Mouse (Mus musculus) WW6 (cell line): ENCODE results near the gene Il1rap.

ENCODE experiments used
- DNase-seq: peaks from one replicate; pipeline ENCODE4 v3.0.0-alpha.2; 2013; ENCODE audit warnings: low read depth, low spot score

The Il1rap gene

GRCm38 (mm10) chr16:26581048-26581912, at the start of gene Il1rap:
Gene Il1rap, plus strand, starts transcription at chr16:26581704.
- DNase-seq, result peak; percentile 62

GRCm38 (mm10) chr16:26532287-26532686, 49.2 kb upstream of the Il1rap start:
- DNase-seq, result no peak

- no peak for DNase-seq
These were observed 35.2 kb upstream of the Il1rap start for GRCm38 (mm10) chr16:26546170-26546878.

- DNase-seq, result no peak
These were observed 34.7 kb upstream of the Il1rap start for GRCm38 (mm10) chr16:26546879-26547206.

- no peak for DNase-seq
These were observed 32.3 kb upstream of the Il1rap start for GRCm38 (mm10) chr16:26549221-26549620.

GRCm38 (mm10) chr16:26552234-26552633, 29.3 kb upstream of the Il1rap start:
- DNase-seq, result no peak

- no peak for DNase-seq
These were observed 22.7 kb upstream of the Il1rap start for GRCm38 (mm10) chr16:26558797-26559196.

GRCm38 (mm10) chr16:26561743-26562142, 19.8 kb upstream of the Il1rap start:
- DNase-seq, result no peak

- DNase-seq, result no peak
These were observed 18.7 kb upstream of the Il1rap start for GRCm38 (mm10) chr16:26562771-26563170.

GRCm38 (mm10) chr16:26569387-26569978, 12.0 kb upstream of the Il1rap start:
- DNase-seq, result no peak

- no peak for DNase-seq
These were observed 9.7 kb upstream of the Il1rap start for GRCm38 (mm10) chr16:26571836-26572235.

GRCm38 (mm10) chr16:26574173-26574572, 7.3 kb upstream of the Il1rap start:
- no peak for DNase-seq

- no peak for DNase-seq
These were observed 441 bp downstream of the Il1rap start for GRCm38 (mm10) chr16:26581913-26582376.

- no peak for DNase-seq
These were observed 4.3 kb downstream of the Il1rap start for GRCm38 (mm10) chr16:26585806-26586205.

GRCm38 (mm10) chr16:26590897-26591570, 9.5 kb downstream of the Il1rap start:
- no peak for DNase-seq

- no peak for DNase-seq
These were observed 14.9 kb downstream of the Il1rap start for GRCm38 (mm10) chr16:26596440-26596839.

GRCm38 (mm10) chr16:26597307-26597706, 15.8 kb downstream of the Il1rap start:
- DNase-seq, result no peak

GRCm38 (mm10) chr16:26598591-26598990, 17.1 kb downstream of the Il1rap start:
- DNase-seq, result no peak

GRCm38 (mm10) chr16:26601482-26601881, 20.0 kb downstream of the Il1rap start:
- no peak for DNase-seq

GRCm38 (mm10) chr16:26604621-26605020, 23.1 kb downstream of the Il1rap start:
- DNase-seq, result no peak

GRCm38 (mm10) chr16:26608003-26608402, 26.5 kb downstream of the Il1rap start:
- DNase-seq, result no peak

- DNase-seq, result no peak
These were observed 29.0 kb downstream of the Il1rap start for GRCm38 (mm10) chr16:26610508-26610907.
